Mouse (Mus musculus) gastrocnemius, postnatal 25 days (tissue): ENCODE measurements around the gene Aknad1. TPM values are rescaled to one million over a fixed set of nuclear protein-coding genes. Genes with fewer than 3 reads are reported as not detected.

Experiments used
- DNase-seq: peaks from one replicate; pipeline ENCODE4 v3.0.0; 2022
- long read RNA-seq, 2 experiments: library from polyadenylated mRNA; stranded (forward); transcript quantifications; one replicate each; pipeline ENCODE4 v2.0.0; 2021
- total RNA-seq, 2 experiments: library from RNA; stranded (reverse); gene quantifications; 1 replicate in 1 of 2; 2 replicates in 1 of 2; pipeline ENCODE4 v1.2.3; 2021

Gene Aknad1
- under 1 TPM; 0.19 to 0.20 TPM for total RNA-seq
- long read RNA-seq, experiment 1, partial matches to known transcripts: 2 of 3 reads
- long read RNA-seq, experiment 1, other reads (novel, unspliced or antisense): 1 of 3 reads
- long read RNA-seq, experiment 2, partial matches to known transcripts: 1 of 1 reads
- long read RNA-seq, experiment 2, other reads (novel, unspliced or antisense): 0 of 1 reads

GRCm38 (mm10) chr3:108739045-108739708 is at the start of gene Aknad1:
Gene Aknad1 (plus strand): TSS chr3:108739658.
- DNase-seq: peak; percentile 25

DNA sequence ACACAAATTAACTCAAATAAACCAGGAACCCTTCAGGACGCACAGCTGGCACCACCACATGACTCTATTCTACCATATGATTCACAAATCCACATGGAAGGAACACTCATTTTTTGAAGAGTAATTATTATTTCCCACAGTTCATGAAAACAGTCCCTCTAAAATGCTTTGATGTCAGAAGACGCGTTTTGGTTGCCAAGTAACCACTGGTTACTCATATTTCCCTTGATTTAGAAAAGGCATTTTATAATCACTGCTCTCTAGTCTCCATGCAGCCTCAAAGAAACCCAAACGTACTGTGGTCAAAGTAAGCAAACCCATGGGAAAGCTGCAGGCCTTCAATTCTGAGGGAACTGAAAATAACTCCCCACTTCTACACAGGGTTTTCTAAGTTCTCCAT is 49.5 kb upstream of the Aknad1 start:
- DNase-seq: no peak

GRCm38 (mm10) chr3:108694321-108694720 is 45.1 kb upstream of the Aknad1 start:
- DNase-seq: no peak

GRCm38 (mm10) chr3:108698662-108699061 is 40.8 kb upstream of the Aknad1 start:
- DNase-seq: no peak

DNA sequence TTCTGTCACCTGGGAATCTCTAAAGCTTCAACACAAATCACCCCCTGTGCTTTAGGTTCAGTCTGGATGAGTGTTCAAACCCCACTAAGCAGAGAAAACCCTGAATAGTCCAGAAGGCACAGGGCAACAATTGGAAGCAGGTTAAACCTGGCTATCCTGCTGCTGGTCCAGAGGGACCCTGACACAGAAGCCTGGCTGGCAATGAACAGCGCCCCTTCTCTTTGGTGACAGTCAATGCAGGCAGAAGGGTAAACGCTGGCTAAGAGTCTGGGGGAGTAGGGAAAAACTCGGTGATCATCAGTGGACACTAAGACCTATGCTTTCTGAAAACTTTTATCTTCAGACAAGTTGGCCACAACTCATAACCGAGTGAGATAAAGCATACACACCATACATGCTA is 39.7 kb upstream of the Aknad1 start:
- DNase-seq: no peak

DNA sequence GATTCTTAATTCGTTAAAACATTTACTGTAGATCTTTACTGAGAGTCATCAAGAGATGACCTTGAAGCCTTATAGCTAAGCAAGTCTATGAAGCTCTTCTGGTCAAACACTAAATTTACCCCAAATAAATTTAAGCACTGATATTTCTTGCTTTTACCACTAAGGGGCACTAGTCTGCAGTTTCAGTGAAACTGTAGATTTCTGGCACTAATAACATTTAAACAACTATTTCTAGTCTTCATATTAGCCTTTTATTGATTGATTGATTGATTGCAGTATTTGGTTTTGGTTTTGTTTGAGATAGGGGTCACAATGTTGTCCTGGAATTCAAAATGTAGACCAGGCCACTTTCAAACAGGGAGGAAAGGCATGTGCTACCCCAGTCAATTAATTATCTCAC is 38.2 kb upstream of the Aknad1 start:
- no peak for DNase-seq

GRCm38 (mm10) chr3:108702789-108703188 is 36.7 kb upstream of the Aknad1 start:
- DNase-seq: no peak

- DNase-seq: no peak
Measured at GRCm38 (mm10) chr3:108711296-108711695, 28.2 kb upstream of the Aknad1 start.

DNA sequence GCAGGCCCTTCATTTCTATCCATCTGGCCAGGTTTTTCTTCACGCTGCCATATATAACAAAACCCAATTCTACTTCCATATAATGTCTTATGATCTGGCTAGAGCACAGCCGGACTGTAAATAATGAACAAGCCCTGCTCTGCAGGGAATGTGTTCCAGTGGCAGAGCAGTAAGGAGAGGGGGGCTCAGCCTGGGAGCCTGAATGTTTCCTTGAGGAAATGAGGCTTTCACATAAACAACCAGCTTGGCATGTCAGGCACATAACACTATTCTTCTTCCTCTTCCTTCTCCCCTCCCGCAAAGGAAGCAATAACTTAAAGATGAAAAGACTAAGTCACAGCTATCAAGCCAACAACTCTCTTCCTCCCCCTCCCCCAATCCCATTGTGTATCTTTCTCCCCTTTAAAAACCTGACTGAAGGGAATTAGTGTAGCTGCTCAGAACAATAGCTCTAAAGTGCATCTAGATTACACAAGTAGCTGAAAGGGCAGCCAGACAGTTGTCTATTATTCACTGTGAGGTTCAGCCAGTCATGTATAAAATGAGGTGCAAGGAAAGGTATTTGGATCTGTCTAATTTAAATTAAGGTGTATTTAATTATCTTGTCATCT is 26.3 kb upstream of the Aknad1 start:
- no peak for DNase-seq

GRCm38 (mm10) chr3:108714837-108715236 is 24.6 kb upstream of the Aknad1 start:
- DNase-seq: no peak

GRCm38 (mm10) chr3:108717896-108718502 is 21.5 kb upstream of the Aknad1 start:
- DNase-seq: no peak

DNA sequence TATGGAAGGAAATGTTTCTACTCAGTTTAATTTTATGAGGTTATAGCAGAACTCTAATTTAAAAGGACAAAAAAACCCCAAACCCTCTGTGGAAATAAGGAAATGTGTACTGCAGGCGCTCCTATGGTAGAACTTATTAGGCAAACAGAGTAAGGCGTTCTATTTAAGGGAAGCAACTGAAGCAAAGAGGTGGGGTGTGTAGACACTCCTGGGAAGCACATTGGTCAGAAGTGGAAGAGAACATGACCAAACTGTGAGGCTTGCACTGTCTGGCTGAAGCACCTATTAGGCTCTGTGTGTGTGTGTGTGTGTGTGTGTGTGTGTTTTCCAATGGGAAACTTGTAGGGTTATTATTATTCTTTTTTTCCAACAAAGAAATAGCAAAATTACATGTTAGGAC is 20.1 kb upstream of the Aknad1 start:
- DNase-seq: no peak

DNA sequence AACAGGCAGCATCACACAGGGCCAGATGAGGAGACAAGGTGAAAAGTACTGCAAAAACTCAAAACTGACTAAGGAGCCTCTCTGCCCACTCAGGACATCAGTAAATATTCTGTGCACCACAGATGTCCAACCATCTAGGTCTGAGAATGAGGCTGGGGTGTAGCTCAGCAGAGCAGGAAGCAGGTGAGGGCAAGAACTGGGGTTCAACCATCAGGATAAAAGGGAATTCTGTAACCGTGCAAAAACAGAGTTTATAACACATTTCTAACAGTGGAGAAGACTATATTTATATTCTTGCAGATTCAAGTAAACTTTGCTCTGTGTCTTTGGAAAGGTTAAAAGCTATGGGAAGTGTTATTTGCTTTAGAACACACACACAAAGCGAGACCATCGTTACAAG is 19.7 kb upstream of the Aknad1 start:
- DNase-seq: no peak

GRCm38 (mm10) chr3:108721076-108721991 is 18.1 kb upstream of the Aknad1 start:
- no peak for DNase-seq

GRCm38 (mm10) chr3:108722036-108722872 is 17.2 kb upstream of the Aknad1 start, which contains the start of gene Gpsm2:
Gene Gpsm2 (minus strand): TSS chr3:108722309.
- peak; percentile 96 for DNase-seq

DNA sequence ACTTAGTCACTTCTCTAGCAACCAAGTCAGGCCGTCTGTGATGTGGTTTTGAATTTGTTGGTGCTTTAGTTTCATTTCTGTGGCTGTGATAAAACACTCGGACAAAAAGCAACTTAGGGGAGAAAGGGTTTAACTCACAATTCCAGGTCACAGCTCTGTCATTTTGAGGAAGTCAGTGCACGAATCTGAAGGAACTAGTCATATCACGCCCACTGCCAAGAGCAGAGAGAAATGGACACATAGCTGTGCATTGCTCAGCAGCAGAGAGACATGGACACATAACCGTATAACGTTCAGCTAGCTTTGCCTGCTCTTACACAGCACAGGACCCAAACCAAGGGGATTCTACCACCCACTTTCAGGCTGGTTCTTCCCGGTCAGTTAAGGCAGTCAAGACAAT is 13.0 kb upstream of the Aknad1 start:
- no peak for DNase-seq

DNA sequence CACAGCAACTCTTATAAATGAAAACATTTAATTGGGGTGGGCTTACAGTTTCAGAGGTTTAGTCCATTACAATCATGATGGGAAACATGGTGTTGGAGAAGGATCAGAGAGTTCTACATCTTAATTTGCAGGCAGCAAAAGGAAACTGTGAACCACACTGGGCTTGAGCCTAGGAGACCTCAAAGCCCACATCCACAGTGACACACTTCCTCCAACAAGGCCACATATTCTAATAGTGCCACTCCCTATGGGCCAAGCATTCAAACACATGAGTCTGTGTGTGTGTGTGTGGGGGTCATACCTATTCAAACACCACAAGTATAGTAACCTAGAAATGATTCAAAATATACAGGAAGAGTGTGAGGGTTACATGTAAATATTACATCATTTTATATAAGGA is 12.1 kb upstream of the Aknad1 start:
- no peak for DNase-seq

DNA sequence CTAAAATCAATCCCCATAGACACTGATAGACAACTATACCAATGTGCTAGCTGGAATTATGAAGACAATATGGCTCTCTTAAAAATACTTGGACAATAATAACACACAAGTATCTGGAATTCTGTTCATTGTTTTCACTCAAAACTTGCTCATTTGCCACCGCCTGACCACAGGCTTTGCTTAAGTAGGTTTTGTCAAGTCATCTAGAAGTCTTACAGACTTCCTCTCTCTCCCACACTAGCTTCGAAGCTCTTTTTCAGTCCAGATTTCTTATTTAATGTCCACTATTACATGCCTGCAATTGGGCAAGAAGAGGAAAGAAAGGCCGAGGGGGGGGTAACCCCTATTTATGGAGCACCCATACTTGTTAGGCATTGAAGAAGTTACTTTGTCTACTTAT is 11.7 kb upstream of the Aknad1 start:
- DNase-seq: no peak

DNA sequence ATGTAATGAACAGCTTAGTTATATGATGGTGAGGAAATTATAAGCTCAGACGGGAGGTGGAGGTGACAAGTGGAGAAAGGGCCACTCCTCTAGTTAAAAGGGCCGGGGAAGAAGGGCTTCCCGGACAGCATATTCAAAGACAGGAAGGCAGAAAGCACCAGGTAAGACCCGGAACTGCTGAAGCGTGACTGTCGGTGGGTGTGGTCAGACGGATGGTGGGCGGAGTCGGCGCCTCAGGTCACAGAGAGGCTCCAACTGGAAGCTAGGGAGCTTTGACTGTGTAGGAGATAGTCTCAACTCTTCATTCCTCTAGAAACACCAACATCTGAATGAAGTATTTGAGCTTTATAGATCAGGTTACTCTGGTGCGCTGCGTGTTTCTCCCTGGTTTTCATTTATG is 9.1 kb upstream of the Aknad1 start:
- no peak for DNase-seq

DNA sequence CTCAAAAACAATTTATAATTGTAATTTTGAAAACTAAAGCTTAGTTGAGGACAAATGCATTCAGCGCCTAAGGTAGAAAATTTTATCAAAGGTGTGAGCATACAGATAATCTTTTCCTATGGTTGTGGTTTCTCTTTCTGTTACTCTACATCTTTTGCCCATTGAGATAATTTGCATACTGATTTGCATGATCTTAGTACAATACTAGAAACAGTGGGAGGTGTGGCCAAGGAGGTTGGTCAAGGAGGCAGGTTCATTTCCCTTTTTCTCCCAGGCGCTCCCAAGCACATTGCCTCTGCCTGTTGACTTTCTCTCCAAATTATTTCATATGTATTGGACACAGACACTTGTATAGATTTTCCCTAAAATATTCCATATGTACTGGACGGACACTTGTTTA is 1.7 kb upstream of the Aknad1 start:
- no peak for DNase-seq

- no peak for DNase-seq
Measured at GRCm38 (mm10) chr3:108744060-108744459, 4.6 kb downstream of the Aknad1 start.
